Mouse (Mus musculus) left cerebral cortex, postnatal 25 days (tissue): ENCODE results near the gene Ppp2ca. TPM values are rescaled to one million over a fixed set of nuclear protein-coding genes. Genes with fewer than 3 reads are reported as not detected.

ENCODE experiments used
- DNase-seq, 2 experiments: peaks; one replicate each; pipeline ENCODE4 v3.0.0; 2022; ENCODE audit warnings: low spot score in 2 of 2, mixed read lengths in 1 of 2
- intact Hi-C: fragments of 180-260 bp; cut with DNase I; formaldehyde crosslinking; loops from one replicate; pipeline ENCODE4 v1.15.1; 2025
- total RNA-seq, 2 experiments: library from RNA; stranded (reverse); gene quantifications; 2 replicates each; pipeline ENCODE4 v1.2.3; 2021

The Ppp2ca gene
- total RNA-seq, result 100 to 1,000 TPM; 123 to 128 TPM

DNA sequence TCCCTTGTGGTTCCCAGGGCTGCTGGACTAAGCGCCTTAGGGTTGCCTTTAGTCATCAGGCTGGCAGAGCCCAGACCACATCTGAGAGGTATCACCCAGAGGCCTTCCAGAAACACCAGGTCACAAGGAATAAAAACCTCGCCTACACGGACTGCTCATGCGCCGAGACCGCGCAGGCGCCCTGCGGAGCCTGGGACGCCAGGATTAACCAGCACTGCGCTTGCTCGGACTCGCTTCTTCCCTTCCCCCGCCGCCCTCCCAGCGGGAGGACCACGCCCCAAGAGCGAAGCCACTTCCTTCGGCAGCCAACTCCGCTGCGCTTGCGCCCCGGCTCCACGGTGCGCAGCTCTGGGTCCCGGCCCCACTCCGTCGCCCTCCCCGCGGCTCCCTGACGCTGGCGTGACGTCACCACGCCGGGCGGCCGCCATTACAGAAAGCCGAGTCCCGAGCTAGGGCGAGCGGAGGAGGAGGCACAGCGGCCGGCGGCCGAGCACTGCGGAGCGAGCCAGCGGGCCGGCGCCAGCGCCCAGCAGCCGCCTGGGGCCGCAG lies at the start of gene Ppp2ca:
Gene Ppp2ca, plus strand, starts transcription at position 284 of the 549 bp plus-strand sequence.
- intact Hi-C loops, result loop anchor here (2.0 kb wide), 2 partner anchors 98 to 242 kb away; partner anchors contain the start of genes Jade2 and Ube2b
- peak; percentile 99 for DNase-seq

DNA sequence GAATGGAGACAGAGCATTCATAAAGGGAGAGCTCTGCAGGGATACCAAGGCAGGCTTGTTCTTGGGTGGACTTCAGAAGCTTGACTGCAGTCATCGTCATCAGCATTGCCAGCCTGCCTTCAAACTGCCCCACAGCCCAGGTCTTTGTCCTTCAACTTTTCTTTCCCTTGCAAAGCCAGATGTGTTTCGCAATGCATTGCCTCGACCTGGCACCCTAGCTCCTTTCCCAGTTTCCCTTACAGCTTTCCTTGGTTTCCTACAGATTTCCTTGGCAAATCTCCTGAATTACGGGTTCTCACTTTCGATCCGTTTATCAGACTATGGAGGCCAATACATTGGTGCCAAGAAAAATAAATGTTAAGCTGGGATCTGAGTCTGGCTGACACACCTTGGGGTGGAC lies 45.1 kb upstream of the Ppp2ca start:
- DNase-seq, result no peak
- intact Hi-C loops, result no loop called here

DNA sequence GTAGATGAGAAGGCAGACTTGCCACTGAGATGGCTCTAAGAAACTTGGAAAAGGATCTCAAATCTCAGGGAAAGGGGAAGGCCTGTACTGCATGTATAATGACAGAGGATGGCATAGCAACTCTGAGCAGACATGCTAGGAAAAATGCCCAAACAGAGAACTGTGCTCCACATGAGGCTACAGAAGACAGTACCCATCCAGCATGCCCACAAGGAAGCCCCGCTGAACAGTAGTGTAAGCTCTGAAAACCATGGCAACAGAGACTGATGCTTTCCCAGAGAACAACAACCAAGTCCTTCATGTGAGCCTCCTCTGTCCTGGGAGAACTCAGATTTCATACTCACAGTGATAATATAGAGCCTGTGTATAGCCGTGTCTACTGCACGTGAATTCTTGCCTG lies 43.8 kb upstream of the Ppp2ca start:
- no peak for DNase-seq
- intact Hi-C loops, result no loop called here

GRCm38 (mm10) chr11:52056198-52056597 lies 42.3 kb upstream of the Ppp2ca start:
- intact Hi-C loops, result no loop called here
- no peak for DNase-seq

- intact Hi-C loops, result no loop called here
- DNase-seq, result no peak
Observed at GRCm38 (mm10) chr11:52059001-52059400, 39.5 kb upstream of the Ppp2ca start.

DNA sequence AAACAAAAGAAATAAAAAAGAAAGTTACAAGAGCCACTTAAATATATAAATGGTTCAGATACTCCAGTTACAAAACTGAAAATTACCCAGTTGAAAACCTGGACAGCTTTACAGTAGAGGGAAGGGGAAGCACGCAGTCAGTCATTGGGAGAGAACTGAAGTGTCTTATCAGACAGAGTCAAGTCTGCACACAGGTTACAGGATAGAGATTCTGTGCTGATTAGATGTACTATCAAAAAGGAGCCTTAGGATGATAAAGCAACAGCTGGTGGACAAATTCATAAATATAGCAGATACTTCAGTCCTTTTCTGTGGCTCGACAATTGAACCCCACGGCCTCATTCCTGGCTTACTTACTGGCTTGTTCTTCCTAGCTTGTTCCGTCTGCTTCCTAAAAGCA lies 38.2 kb upstream of the Ppp2ca start:
- no peak for DNase-seq
- intact Hi-C loops, result no loop called here

DNA sequence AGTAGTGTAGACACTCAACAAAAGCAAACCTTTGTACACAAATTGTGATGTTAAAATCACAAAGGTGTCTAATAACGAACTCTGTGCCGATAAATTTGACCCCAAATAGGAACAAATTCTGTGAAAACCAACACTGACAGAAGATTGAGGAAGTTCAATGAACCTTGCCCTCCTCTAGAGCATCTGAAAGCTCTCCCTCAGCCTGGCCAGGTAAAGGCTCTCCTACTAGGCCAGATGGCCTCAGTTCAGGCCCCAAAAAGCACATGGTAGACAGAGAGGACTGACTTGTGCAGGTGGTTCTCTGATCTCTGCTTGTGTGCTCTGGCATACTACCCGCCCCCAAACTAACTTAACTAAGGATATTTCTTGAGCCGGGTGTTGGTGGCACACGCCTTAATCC lies 36.1 kb upstream of the Ppp2ca start:
- intact Hi-C loops, result no loop called here
- no peak for DNase-seq

DNA sequence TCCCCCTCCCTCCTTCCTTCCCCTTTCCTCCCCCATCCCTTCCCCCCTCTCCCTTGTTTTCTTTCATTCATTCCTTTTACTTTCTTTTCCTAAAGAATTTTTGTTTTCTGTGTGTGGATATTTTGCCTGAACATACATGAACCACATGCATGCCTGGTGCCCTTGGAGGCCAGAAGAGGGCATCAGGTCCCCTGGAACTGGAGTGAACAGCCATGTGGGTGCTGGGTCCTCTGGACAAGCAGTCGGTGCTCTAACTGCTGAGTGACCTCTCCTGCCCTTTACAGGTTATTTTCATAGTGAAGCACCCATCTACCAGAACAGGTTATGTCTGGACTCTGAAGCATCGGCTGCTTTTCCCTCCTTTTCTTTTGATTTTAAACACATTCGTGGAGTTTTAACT lies 34.1 kb upstream of the Ppp2ca start:
- intact Hi-C loops, result no loop called here
- no peak for DNase-seq

DNA sequence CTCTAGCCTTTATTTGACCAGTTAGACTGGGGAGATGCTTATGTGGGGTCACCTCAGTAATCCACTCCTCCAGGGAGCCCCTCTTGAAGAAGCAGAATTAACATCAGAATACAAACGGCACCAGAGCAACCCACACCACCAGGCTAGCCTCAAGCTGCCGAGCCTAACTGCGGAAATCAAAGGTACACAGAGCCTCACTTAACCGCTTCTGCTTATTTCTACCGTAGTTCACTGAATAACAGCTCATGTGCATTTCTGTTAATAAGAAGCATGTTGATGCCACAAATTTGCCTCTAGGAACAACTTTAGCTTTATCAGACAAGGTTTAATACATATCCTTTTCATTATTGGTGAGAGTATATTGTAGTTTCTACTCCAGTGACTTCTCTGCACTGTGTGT lies 32.6 kb upstream of the Ppp2ca start:
- intact Hi-C loops, result no loop called here
- no peak for DNase-seq

DNA sequence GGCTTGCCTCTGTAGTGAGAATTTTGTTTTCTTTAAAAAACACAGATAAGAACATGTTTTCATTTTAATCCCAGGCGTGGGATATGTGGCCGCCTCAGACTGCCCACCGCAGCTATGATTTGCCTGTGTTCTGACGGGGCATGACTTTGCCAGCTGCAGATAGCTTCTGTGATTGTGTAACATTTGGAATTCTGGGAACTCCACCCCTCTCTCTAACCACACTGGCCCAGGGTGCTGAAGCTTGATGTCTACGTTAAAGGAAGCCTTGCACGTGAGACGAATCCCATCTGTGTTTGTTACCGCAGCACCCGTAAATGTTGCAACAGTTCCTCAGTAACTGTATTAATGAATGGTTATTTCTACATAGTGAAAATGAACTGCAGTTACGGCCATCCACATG lies 26.7 kb upstream of the Ppp2ca start:
- no peak for DNase-seq
- intact Hi-C loops, result no loop called here

DNA sequence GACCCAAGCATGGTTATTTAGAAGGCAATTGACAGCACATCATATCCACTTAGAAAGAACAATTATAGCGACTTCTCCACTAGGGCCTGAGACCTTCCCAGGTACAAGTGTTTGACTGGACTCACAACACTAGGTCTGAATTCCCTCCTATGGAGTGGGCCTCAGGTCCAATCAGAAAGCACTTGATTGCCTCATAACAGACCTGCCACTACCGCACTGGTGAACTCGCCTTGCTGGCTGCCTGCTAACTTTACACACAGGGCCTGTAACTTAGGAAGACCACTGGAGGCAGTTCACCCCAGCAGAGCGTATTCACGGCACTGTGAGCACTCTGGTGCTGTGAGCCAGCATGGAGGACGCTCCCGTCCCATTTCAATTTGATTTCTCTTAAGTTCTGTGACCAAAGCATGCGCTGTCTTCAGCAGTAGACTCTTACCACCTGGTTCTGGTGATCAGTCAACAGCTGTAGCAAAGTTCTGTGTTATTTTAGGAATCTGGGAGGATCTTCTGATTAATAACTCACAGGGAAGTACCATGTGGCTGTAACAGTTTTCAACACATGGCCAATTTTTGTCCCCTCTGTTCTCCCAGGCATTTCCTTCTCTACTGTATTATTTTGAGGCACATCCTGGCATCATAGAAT lies 24.8 kb upstream of the Ppp2ca start:
- intact Hi-C loops, result no loop called here
- no peak for DNase-seq

DNA sequence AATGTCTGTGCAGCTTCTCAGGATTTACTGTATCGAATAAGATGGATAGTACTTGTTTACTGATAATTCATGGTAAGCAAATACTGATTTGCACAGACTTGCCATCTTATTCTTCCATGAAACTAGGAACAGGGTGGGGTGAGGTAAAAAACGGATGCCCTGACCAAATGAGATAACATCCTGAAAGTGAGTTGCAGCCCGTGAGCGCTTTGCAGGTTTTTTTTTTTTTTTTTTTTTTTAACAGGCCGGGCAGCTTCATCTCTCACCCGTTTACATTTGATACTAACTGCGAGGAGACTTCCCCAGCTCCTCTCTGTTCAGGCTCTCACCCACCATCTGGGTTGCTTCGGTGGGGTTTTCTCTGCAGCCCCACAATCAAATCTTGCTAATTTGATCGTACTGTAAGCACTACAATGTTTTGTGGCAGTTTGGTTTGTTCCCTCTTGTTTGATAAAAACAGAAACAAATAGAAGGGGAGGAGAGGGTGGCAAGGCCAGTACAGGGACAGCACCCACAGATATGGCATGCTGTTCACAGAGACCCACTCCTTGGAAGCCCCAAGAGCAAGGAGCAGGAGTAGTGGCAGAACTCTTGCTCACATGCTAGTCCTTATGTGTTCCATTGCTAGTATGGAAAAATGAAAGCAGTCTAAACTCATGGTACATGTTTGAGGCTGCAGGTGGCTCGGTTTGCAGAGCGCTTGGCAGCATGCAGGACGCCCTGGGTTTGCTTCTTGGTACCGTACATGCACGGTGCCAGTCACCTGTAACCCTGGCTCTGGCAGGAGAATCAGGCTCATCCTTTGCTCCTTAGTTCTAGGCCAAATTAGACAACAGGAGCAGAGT lies 23.6 kb upstream of the Ppp2ca start:
- no peak for DNase-seq
- intact Hi-C loops, result no loop called here

DNA sequence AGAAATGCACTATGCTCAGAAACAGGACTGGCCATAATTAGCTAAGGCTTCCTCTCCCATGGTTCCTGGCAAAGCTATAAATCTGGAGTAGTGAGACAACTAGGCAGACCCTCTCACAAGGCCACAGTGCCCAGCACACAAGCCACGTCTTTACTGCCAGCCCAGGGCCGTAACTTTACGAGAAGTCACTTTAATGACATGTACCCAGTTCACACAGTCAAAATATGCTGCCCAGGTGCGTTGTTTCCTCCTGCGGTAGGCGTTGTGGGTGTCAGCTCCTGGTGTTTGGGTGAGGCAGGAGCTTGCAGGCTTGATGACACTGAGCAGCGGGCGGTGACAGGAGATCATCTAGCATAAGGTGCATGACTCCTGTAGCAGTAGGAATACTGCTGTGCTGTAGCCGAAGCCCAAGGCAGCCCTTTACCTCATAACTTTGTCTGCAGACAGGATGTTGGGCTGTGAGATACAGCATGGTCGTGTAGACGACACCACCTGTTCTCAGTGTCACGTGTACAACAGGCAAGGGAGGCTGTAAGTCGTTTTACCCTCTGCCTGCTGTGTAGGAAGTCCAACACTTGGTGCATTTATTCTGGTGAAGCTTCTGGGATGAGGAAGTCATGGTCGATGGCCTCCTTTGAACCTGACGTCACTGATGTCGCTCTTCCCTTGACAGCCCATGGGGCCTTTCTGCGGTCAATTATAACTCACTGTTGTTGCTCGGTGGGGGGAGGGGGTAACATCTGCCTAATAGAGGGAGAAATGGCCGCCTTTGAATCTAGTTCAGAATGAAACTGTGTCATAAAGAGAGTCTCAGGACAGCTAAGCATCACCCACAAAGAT lies 22.5 kb upstream of the Ppp2ca start:
- intact Hi-C loops, result no loop called here
- no peak for DNase-seq

GRCm38 (mm10) chr11:52076742-52077352 lies 21.6 kb upstream of the Ppp2ca start:
- intact Hi-C loops, result no loop called here
- no peak for DNase-seq

- no peak for DNase-seq
- intact Hi-C loops, result no loop called here
Observed at GRCm38 (mm10) chr11:52077939-52078338, 20.5 kb upstream of the Ppp2ca start.

GRCm38 (mm10) chr11:52079978-52080377 lies 18.5 kb upstream of the Ppp2ca start:
- intact Hi-C loops, result no loop called here
- peak in 1 of 2 experiments; percentile 71 for DNase-seq

DNA sequence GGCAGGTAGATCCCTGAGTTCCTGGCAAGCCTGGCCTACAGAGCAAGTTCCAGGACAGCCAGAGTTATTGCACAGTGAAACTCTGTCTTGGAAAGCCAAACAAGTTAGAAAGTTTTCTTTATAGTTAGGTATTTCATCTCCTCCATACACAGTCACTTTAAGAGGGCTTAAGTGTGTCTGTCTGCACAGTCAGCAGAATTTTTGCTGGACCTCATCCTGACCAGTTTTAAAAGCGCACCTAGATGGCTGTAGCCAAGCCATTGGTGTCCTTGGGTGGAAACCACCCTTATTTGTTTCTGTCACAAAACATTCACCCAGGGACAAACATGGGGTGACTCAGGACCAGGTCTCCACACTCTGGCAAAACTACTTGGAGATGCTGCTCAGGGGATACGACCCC lies 17.8 kb upstream of the Ppp2ca start:
- DNase-seq, result no peak
- intact Hi-C loops, result no loop called here

- DNase-seq, result no peak
- intact Hi-C loops, result no loop called here
Observed at GRCm38 (mm10) chr11:52085857-52086203, 12.7 kb upstream of the Ppp2ca start.

GRCm38 (mm10) chr11:52086204-52086864 lies 12.1 kb upstream of the Ppp2ca start:
- intact Hi-C loops, result no loop called here
- DNase-seq, result peak; percentile 53 to 81
